Mouse (Mus musculus): ENCODE results near the gene Ppp1r21.

Ppp1r21 gene

DNA sequence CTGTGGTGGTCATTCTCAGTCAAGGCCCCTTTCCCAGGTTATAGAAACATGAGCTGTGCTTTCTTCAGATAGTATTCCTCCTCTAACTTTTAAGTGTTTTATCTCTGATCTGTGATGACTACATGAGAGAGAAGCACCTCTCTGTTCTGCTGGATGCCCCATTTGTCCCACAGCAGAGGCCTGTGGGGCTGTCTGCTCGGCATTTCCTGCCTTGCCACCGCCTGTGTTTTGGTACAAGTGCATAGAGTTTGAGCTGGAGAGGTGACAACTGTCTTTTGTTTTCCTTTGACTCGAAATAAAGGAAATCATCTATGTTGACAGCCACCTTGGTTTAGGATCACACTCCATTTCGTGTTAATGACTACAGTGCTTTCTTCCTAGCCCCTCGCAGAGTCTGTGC is 44.9 kb downstream of the Ppp1r21 start:
- DNase-seq (ENCODE audit: low read depth): no peak

GRCm38 (mm10) chr17:88578522-88579242 is 48.8 kb downstream of the Ppp1r21 start:
- DNase-seq (ENCODE audit: low read depth): no peak

GRCm38 (mm10) chr17:88580556-88580955 is 50.6 kb downstream of the Ppp1r21 start:
- DNase-seq (ENCODE audit: low read depth): no peak

- DNase-seq (ENCODE audit: low read depth): peak; percentile 60
Measured at GRCm38 (mm10) chr17:88581511-88582021, 51.6 kb downstream of the Ppp1r21 start.

GRCm38 (mm10) chr17:88582999-88583398 is 53.1 kb downstream of the Ppp1r21 start:
- DNase-seq (ENCODE audit: low read depth): no peak

DNA sequence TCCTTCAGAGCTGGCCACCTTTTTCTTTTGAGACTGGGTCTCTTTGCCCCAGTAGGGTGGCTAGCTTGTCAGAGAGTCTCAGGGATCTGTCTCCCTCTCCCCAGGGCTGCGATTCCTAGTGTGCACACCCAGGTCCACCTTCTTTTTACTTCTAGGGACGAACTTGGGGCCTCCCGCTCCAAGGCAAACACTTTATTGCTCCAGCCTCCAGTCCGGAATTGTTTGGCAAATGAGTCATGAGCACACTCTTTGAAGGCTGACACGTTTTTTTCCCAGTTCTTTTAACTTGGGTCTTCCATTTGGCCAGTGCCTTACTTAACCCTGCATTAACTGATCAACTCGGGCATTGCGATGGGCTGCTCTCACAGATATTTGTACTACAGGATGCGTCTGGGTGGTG is 53.5 kb downstream of the Ppp1r21 start:
- DNase-seq (ENCODE audit: low read depth): no peak

DNA sequence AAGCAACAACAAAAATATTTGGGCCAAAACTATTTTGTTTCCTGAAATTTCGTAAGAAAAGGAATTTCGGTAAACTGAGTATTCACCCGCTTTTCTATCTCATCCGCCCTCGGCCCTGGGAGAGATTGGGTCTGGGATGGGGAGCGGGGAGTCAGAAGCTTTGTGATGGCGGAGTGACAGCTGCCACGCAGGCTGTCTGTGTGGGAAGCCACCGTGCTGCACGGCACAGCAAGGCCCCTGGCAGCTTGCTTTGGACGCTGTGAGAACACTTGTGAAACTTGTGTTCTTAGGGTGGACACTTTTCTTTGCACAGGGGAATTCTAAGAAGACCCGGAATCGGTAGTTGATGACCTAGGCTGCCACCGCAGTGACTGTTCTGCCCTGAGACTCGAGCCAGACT is 57.5 kb downstream of the Ppp1r21 start:
- DNase-seq (ENCODE audit: low read depth): no peak

DNA sequence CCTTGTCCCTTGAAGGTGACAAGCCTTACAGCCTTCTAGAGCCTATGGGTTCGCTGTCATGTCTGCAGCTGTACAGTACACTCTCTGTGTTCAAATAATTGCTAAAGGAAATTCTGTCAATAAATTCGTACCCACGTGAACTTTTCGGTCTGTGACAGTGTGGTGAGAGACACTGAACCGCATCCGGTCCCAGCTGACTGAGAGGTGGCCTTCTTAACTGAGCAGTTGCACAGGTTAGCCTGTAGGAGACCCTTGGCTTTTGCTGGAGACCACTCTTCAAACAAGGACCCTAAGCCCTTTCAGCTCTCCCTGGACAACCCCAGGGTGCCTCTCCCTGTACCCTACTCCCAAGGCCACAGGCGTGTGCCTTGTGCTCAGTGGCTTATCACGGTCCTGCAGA is 58.3 kb downstream of the Ppp1r21 start:
- peak; percentile 18 for DNase-seq (ENCODE audit: low read depth)

DNA sequence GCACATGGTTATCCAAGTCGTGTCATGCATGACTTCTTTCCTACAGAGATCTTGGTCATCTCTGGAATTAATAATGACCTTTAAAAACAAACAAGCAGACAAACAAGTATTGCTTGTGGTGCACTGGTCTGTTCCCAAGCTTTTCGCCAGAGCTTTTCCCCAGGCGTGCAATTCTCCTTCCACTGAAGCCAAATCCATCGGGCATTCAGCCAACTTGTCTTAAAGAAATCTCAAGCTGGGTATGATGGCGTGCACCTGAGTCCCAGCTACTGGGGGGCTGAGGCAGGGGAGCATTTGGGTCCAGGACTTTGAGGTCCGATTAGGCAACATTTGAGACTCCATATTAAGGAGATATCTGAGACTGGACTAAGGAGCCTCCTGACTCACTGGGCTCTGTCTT is 60.3 kb downstream of the Ppp1r21 start:
- DNase-seq (ENCODE audit: low read depth): no peak

- DNase-seq (ENCODE audit: low read depth): no peak
Measured at GRCm38 (mm10) chr17:88595071-88595470, 65.2 kb downstream of the Ppp1r21 start.

- no peak for DNase-seq (ENCODE audit: low read depth)
Measured at GRCm38 (mm10) chr17:88596068-88596467, 66.2 kb downstream of the Ppp1r21 start.

DNA sequence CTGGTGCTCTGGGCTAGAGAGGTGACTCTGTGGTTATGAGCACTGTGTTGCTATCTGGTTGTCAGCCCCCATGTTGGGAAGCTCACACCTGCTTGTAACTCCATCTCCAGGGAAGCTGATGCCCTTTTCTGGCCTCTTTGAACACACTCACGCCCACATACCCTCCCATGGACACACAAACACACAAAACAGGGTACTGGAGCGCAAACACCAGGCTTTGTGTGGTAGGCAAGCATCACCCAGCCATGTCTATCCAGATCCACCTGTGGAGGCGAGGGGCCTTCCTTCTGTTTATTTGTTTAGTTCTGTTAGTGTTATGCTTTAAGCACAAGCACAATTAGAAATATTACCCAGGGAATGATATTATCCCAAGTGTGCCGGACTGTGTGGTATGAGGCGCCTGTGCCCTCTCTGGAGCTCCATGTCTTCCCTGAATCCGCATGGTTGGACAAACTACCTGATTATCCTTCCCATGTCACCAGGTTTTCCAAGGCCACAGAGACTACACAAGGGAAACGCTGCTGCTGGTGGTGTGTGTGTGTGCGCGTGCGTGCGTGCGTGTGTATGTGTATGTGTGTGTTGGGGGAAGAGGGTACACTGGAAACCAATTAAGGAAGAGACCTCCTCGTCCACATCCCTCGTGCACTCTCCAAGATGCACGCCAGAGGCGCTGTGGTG is 66.8 kb downstream of the Ppp1r21 start:
- peak; percentile 78 for DNase-seq (ENCODE audit: low read depth)

DNA sequence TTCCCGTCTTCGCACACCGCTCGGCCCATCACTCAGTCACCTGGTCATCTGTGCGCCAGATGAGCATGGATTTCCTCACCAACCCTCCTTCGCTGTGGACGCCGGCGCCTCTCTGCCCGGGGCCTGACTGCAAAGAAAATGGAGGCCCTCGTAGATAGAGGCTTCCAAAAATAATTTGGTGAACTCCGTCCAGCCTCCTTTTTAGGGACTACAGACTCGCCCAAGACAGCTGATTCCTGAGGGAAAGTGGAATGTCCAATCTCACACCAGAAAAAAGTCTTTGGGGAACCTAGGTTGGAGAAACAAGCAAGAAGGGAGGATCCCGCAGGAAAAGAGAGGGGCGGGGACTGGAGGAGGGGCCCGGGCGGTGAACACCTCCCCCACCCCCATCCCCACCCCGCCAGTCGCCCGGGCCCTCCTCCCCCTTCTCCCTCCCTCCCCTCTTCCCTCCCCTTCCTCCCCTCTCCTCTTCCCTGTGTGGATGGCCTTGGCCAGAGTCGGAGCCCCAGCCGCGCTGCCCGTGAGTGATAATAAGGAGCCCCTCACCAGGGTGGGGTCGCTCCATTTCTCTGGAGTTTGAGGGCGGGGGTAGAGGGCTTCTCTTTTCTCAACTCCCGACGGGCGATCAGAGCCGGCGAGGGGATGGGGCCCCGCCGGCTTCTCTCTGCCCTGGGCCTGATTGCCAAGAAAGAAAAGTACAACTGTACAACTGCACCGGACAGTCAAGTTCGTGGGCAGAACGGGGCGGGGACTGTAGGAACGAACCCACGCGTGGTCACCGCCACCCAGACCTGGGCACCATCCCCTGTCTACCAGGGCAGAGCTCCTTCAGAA is 67.5 kb downstream of the Ppp1r21 start, which contains the start of gene Ston1:
TSS of gene Ston1 (plus strand) at position 463 of the 834 bp plus-strand sequence.
- DNase-seq (ENCODE audit: low read depth): no peak

GRCm38 (mm10) chr17:88598056-88598420 is 68.1 kb downstream of the Ppp1r21 start:
- no peak for DNase-seq (ENCODE audit: low read depth)

DNA sequence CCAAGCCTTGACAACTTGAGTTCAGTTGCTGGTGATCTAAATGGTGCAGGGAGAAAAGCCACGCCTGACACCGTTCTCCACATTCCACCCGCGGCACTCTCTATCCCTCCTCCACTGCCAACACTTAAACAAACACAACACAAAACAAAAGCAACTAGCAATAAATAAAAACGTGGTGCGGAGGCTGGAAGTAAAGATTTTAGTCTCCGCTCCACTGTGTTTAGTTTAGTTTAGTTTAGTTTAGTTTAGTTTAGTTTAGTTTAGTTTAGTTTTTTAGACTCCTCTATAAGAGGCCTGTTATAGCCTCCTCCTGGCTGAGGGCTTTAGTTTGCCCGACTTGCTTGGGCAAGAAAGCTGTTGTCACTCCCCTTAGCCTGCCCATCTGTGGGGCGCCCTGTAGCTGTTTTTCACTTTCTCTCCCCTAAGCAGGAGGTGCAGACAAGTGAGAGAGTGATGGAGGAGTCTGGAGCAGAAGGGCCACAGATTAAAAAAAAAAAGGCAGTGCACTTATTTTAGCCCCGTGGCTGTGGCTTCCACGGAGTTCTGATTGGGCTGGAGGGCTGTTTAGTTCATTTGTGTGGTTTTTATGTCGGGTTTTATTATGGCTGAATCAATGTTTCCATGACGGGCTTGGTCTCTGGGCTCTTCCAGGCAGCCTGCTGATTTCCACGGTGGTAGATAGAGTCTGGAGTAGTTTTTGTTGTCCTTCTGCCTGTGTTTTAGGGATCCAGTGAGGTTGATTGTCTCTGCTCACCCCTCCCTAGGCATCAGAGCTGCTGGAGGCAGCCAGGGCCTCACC is 68.9 kb downstream of the Ppp1r21 start:
- peak; percentile 65 for DNase-seq (ENCODE audit: low read depth)

DNA sequence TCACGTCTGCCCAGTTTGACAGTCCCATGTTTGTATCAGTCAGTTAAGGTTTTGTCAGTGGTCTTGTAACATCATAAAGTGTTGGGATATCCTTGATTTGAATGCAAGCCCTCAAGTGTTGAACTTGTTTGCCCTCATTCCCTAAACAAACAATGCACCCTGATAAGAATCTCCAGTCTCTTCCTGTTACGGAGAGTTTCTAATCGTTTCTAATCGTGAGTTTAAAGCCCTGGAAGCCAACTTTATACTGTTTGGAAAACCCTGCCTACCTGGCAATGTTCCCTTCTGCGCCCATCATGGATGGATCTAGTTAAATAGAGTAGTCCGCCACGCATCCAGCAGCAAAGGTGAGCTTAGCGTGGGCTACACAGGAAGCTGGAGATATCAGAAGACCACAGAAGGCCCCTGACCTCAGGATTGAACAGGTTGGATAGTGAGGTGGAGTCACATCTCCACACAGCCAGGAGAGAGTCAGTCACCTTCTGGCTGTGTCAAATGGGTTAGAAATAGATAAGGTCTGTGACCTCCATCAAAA is 70.6 kb downstream of the Ppp1r21 start:
- no peak for DNase-seq (ENCODE audit: low read depth)

- no peak for DNase-seq (ENCODE audit: low read depth)
Measured at GRCm38 (mm10) chr17:88603943-88604342, 74.0 kb downstream of the Ppp1r21 start.

DNA sequence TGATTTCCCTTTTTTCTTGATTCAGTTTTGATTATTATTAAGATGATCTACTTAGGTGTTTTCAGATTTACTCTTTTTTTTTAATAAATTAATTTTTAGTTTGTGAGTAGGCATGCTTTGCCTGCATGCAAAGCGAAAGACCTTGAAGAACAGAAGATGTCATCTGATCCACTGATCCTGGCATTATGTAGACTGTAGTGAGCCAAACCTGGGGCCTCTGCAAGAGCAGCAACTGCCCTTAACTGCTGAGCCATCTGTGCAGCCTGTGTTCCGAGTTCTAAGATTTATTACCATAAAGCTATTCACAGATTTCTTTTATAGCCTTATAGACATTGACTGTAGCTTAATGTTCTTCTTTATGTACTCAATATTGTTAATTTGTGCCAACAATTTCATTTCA is 76.1 kb downstream of the Ppp1r21 start:
- no peak for DNase-seq (ENCODE audit: low read depth)

- no peak for DNase-seq (ENCODE audit: low read depth)
Measured at GRCm38 (mm10) chr17:88609361-88609760, 79.4 kb downstream of the Ppp1r21 start.

GRCm38 (mm10) chr17:88611057-88611456 is 81.1 kb downstream of the Ppp1r21 start:
- DNase-seq (ENCODE audit: low read depth): no peak

- DNase-seq (ENCODE audit: low read depth): no peak
Measured at GRCm38 (mm10) chr17:88613172-88613571, 83.3 kb downstream of the Ppp1r21 start.
